Mouse (Mus musculus) heart, embryonic 12.5 days (tissue): ENCODE measurements around the gene Fam240a. TPM values are rescaled to one million over a fixed set of nuclear protein-coding genes. Genes with fewer than 3 reads are reported as not detected.

Experiments
- ATAC-seq: fragments of 200-750 bp; cut with Nextera tagmentation; 2 replicates; pipeline ENCODE4 v1.8.0; 2017; ENCODE audit warnings: moderate TSS enrichment, moderate library complexity; ENCODE audit not compliant: insufficient number of reproducible peaks, low FRiP score
- H3K27ac ChIP-seq: fragments of 300-500 bp; sonication (generic); 2 replicates; pipeline ENCODE4 v1.5.1; 2016; ENCODE audit warnings: mild to moderate bottlenecking, moderate library complexity; ENCODE audit not compliant: poor library complexity, severe bottlenecking
- H3K27me3 ChIP-seq: fragments of 300-500 bp; sonication (generic); replicated peaks from 2 replicates; pipeline ENCODE4 v1.6.1; 2016; ENCODE audit warnings: mild to moderate bottlenecking, moderate library complexity
- H3K36me3 ChIP-seq: fragments of 300-500 bp; sonication (generic); 2 replicates; pipeline ENCODE4 v1.6.1; 2016; ENCODE audit warnings: mild to moderate bottlenecking, moderate library complexity
- H3K4me1 ChIP-seq: fragments of 300-500 bp; sonication (generic); replicated peaks from 2 replicates; pipeline ENCODE4 v1.6.1; 2016; ENCODE audit warnings: mild to moderate bottlenecking
- H3K4me2 ChIP-seq: fragments of 300-500 bp; sonication (generic); 2 replicates; pipeline ENCODE4 v1.6.1; 2016; ENCODE audit warnings: mild to moderate bottlenecking, moderate library complexity
- H3K4me3 ChIP-seq: fragments of 300-500 bp; sonication (generic); 2 replicates; pipeline ENCODE4 v1.5.1; 2016; ENCODE audit warnings: mild to moderate bottlenecking
- H3K9ac ChIP-seq: fragments of 300-500 bp; sonication (generic); 2 replicates; pipeline ENCODE4 v1.6.1; 2016; ENCODE audit warnings: mild to moderate bottlenecking, moderate library complexity
- H3K9me3 ChIP-seq: fragments of 300-500 bp; sonication (generic); replicated peaks from 2 replicates; pipeline ENCODE4 v1.6.1; 2016; ENCODE audit warnings: mild to moderate bottlenecking, moderate library complexity
- WGBS: fragments of 180-500 bp; shearing (Covaris S2); methylation state at CpG from one replicate; pipeline ENCODE4 v1.1.7; 2016; 5-methylcytosine and 5-hydroxymethylcytosine counted together
- microRNA-seq: library from miRNA; unstranded; fragments of <30 nt; microRNA quantifications from one replicate; pipeline ENCODE4, GENCODE M21; 2017
- polyA plus RNA-seq: library from polyadenylated mRNA; unstranded; fragments of >200 nt; fragmentation: Nextera tagmentation; extraction: Ambion mirVana; gene quantifications from 2 replicates; pipeline ENCODE4 v1.2.1, GENCODE M21; 2016

Gene Fam240a
- polyA plus RNA-seq, 1 experiment from 2014 or later = not detected

DNA sequence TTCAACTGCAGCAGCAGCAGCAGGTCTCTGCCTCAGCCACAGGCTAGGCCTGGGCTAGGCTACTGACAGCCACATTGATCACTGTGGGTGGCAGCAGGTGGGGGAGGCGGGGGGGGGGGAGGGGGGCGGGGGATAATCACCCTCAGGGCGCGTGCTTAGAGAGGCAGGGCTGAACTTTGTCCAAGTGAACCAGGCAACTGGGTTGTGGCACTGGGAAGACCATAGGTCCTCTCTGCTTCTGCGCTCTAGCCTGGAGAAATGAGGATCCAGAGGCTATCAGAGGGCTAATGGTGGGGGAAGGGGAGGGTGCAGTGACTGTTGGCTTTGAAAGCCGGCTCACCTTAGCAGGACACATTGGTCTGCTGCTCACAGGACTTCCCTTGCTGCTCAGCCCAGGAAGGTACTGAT, 41.4 kb downstream of the Fam240a start:
- Histone ChIP-seq H3K9me3 (no peaks in the 10 kb centered on the region), H3K9ac (no peak overlapping the region), H3K4me3 (no peak overlapping the region), H3K4me2 (no peak overlapping the region), H3K36me3 (no peaks in the 10 kb centered on the region), H3K27me3 (peaks cover 65% of the 10 kb centered on the region), H3K4me1 (peaks cover 34% of the 10 kb centered on the region), H3K27ac (no peak overlapping the region)
- no peak for ATAC-seq
- WGBS = 27% methylated on average over 4 of the region's 6 CpGs

DNA sequence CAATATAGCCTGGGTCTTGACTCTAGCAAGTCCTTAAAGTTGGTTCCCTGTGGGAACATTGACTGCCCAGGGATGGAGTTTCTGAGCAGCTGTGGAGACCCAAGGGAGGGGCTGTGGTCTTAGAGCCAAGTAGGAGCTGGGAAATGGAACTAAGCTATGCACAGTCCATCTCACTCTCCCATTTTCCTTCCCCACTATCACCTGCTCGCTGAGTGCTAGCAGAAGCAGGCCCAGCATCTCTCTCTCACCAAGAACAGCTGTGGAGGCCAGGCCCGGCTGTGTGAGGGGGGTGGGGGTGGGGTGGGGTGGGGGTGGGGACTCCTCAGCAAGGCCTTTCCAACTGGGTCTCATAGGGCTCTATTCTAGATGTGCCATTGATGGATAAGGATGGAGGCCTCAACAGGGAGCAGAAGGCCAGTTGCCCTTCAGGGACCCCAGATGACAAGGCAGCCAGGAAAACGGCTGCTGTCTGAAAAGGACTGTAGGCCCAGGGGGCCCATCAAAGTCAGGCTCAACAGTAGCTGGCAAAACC, 41.9 kb downstream of the Fam240a start:
- H3K27me3 ChIP-seq = peaks cover 59% of the 10 kb centered on the region
- no peak overlapping the region for H3K27ac ChIP-seq
- H3K36me3 ChIP-seq = no peaks in the 10 kb centered on the region
- H3K4me1 ChIP-seq = peaks cover 32% of the 10 kb centered on the region
- H3K4me2 ChIP-seq = no peak overlapping the region
- no peak overlapping the region for H3K4me3 ChIP-seq
- H3K9me3 ChIP-seq = no peaks in the 10 kb centered on the region
- no peak overlapping the region for H3K9ac ChIP-seq
- no peak for ATAC-seq
- 20% methylated on average over 3 of the region's 3 CpGs for WGBS

DNA sequence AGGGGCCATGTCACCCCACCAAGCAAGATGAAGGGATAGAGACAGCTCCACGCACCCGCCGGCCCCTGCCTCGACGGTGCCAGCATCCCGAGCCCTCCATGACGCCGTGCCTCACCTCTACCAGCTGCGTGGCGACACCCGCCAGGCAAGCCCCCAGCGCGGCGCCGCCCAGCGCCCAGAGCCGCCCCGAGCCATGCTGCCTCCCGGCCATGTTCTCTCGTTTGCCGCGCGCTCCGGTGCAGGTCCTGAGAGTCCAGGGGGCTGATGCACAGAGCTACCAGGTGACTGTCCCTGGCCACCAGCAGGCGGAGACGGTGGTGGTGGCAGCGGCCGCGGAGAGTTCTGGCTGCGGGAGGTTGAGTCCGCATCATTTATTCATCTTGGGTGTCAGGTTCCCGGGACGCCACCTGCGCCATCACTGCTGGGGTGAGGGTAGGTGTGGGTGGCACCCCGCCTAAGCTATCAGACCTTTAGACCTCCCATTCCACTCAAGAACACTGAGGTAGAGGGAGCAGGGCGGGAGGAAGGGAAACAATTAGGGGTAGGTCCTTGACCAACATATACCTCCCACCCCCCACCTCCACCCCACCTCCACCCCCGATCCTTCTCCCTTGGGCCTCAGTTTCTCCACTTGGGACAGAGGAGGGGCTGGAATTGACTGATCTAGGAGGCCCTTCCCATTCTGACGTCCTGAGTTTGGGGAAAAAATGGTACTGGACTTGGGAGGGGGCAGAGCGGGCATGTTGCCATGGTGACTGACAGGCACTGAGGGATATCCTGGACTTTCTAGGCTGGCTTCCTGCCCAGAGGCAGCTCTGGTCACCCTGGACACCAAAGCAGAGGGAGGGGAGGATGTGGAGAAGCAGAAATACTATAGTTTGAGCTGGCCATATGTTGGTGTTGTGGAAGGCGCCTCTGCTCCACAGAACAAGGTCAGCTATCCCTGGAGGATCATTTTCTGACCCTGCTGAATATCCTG, 42.7 kb downstream of the Fam240a start:
- 0 out of 2 replicates have a peak, but pooled peaks have one; percentile 30 for ATAC-seq
- peak overlapping the region; percentile 36 for H3K9ac ChIP-seq
- H3K27ac ChIP-seq = no peak overlapping the region
- peak overlapping the region; percentile 64 for H3K4me2 ChIP-seq
- H3K4me1 ChIP-seq = peaks cover 24% of the 10 kb centered on the region
- H3K4me3 ChIP-seq = peak overlapping the region; percentile 24
- 10% methylated on average over 40 of the region's 40 CpGs for WGBS
- H3K27me3 ChIP-seq = peaks cover 54% of the 10 kb centered on the region
- no peaks in the 10 kb centered on the region for H3K36me3 ChIP-seq
- no peaks in the 10 kb centered on the region for H3K9me3 ChIP-seq

DNA sequence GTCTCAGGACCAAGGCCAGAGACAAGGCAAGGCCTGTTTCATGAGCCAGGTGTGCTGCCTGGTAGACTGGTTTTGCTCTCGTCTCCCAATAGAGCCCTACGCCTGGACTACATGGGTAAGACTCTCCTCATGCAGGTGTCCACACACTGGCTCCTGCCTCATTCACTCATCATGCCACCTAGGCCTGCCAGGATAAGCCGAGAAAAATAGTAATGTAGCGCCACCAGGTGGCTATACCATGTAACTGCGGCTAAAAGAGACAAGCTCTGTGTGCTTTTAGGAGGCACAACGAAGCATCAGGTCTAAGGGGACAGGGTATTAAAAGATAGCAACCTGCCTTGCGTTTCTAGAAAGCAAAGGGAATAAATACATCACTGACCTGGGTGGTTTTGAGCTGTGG, 45.6 kb downstream of the Fam240a start:
- ATAC-seq = peak; percentile 27; the same call in 1 of the 2 replicates
- Histone ChIP-seq H3K4me3 (no peak overlapping the region), H3K27ac (no peak overlapping the region), H3K36me3 (no peaks in the 10 kb centered on the region), H3K27me3 (peaks cover 41% of the 10 kb centered on the region), H3K9me3 (no peaks in the 10 kb centered on the region), H3K4me1 (peaks cover 17% of the 10 kb centered on the region; the same call in 1 of the 2 replicates), H3K4me2 (no peak overlapping the region), H3K9ac (no peak overlapping the region)
- WGBS = 20% methylated on average over 7 of the region's 7 CpGs

Small RNAs within 50 kb of the gene (microRNA-seq; reads per million reads assigned to microRNA genes)
- not detected for gene Gm24269

Other genes with a start within 250 kb of the Fam240a start
- 3,437 and 3,612 TPM in 2 replicates for gene Myl3, start 175.0 kb downstream of the Fam240a start, polyA plus RNA-seq
- 45.8 and 46.1 TPM in 2 replicates for gene Pth1r, start 169.7 kb downstream of the Fam240a start, polyA plus RNA-seq
- 0.14 TPM in 1 of 2 replicates, not detected in the other for gene Prss42, start 118.7 kb downstream of the Fam240a start, polyA plus RNA-seq
- gene Prss44, start 102.9 kb downstream of the Fam240a start, polyA plus RNA-seq = not detected in 2 replicates
- gene Prss43, start 90.2 kb downstream of the Fam240a start, polyA plus RNA-seq = not detected in 2 replicates
- gene Prss45, start 82.3 kb downstream of the Fam240a start, polyA plus RNA-seq = not detected in 2 replicates
- not detected in 2 replicates for gene Prss46, start 72.4 kb downstream of the Fam240a start, polyA plus RNA-seq
- gene Prss50, start 58.9 kb downstream of the Fam240a start, polyA plus RNA-seq = 0.97 TPM in 1 of 2 replicates, not detected in the other
- 1.3 and 1.4 TPM in 2 replicates for gene Als2cl, start 37.0 kb downstream of the Fam240a start, polyA plus RNA-seq
- gene Tmie, start 36.7 kb downstream of the Fam240a start, polyA plus RNA-seq = 0.06 and 0.65 TPM in 2 replicates
- not detected in 2 replicates for gene Tdgf1, start 29.3 kb upstream of the Fam240a start, polyA plus RNA-seq
- gene Lrrc2, start 34.7 kb upstream of the Fam240a start, polyA plus RNA-seq = 1.3 and 1.5 TPM in 2 replicates
- 0.09 TPM in 1 of 2 replicates, not detected in the other for gene Rtp3, start 73.7 kb upstream of the Fam240a start, polyA plus RNA-seq
- 0.72 and 1.3 TPM in 2 replicates for gene Ltf, start 102.4 kb upstream of the Fam240a start, polyA plus RNA-seq
- 3.9 and 4.4 TPM in 2 replicates for gene Ccrl2, start 140.7 kb upstream of the Fam240a start, polyA plus RNA-seq
- 65.8 and 70.4 TPM in 2 replicates for gene Lrrfip2, start 200.7 kb upstream of the Fam240a start, polyA plus RNA-seq